Mouse (Mus musculus): ENCODE results near the gene Ctnnd2.

Ctnnd2 gene

GRCm38 (mm10) chr15:30387244-30387643 is 214.9 kb downstream of the Ctnnd2 start:
- no peak for DNase-seq

GRCm38 (mm10) chr15:30401111-30401510 is 228.7 kb downstream of the Ctnnd2 start:
- no peak for DNase-seq

- DNase-seq = no peak
These were observed 233.9 kb downstream of the Ctnnd2 start for GRCm38 (mm10) chr15:30406254-30406653.

GRCm38 (mm10) chr15:30423146-30423545 is 250.8 kb downstream of the Ctnnd2 start:
- no peak for DNase-seq

- peak; percentile 73 for DNase-seq
These were observed 251.9 kb downstream of the Ctnnd2 start for GRCm38 (mm10) chr15:30424290-30424689.

- peak; percentile 72 for DNase-seq
These were observed 254.9 kb downstream of the Ctnnd2 start for GRCm38 (mm10) chr15:30427342-30427741.

- DNase-seq = peak; percentile 58
These were observed 266.7 kb downstream of the Ctnnd2 start for GRCm38 (mm10) chr15:30439045-30439444.

GRCm38 (mm10) chr15:30450765-30451164 is 278.4 kb downstream of the Ctnnd2 start:
- no peak for DNase-seq

GRCm38 (mm10) chr15:30451921-30452320 is 279.5 kb downstream of the Ctnnd2 start:
- DNase-seq = peak; percentile 46

GRCm38 (mm10) chr15:30457541-30458250 is 285.3 kb downstream of the Ctnnd2 start:
- peak; percentile 92 for DNase-seq

GRCm38 (mm10) chr15:30458671-30459070 is 286.3 kb downstream of the Ctnnd2 start:
- peak; percentile 81 for DNase-seq

GRCm38 (mm10) chr15:30460341-30461125 is 288.1 kb downstream of the Ctnnd2 start:
- peak; percentile 62 for DNase-seq

GRCm38 (mm10) chr15:30462804-30463423 is 290.5 kb downstream of the Ctnnd2 start:
- DNase-seq = peak; percentile 56

GRCm38 (mm10) chr15:30463471-30464047 is 291.2 kb downstream of the Ctnnd2 start:
- peak; percentile 49 for DNase-seq

- DNase-seq = no peak
These were observed 294.7 kb downstream of the Ctnnd2 start for GRCm38 (mm10) chr15:30466950-30467543.

GRCm38 (mm10) chr15:30468773-30469172 is 296.4 kb downstream of the Ctnnd2 start:
- no peak for DNase-seq

GRCm38 (mm10) chr15:30471280-30471966 is 299.0 kb downstream of the Ctnnd2 start:
- no peak for DNase-seq

GRCm38 (mm10) chr15:30480676-30481075 is 308.3 kb downstream of the Ctnnd2 start:
- DNase-seq = peak; percentile 5

GRCm38 (mm10) chr15:30506476-30506875 is 334.1 kb downstream of the Ctnnd2 start:
- DNase-seq = peak; percentile 11

- peak; percentile 18 for DNase-seq
These were observed 340.1 kb downstream of the Ctnnd2 start for GRCm38 (mm10) chr15:30512467-30512866.

GRCm38 (mm10) chr15:30513122-30513521 is 340.7 kb downstream of the Ctnnd2 start:
- DNase-seq = peak; percentile 15

- peak; percentile 8 for DNase-seq
These were observed 343.0 kb downstream of the Ctnnd2 start for GRCm38 (mm10) chr15:30515425-30515824.

Measured in retina, postnatal 1 day (tissue).